Mouse (Mus musculus) ES-Bruce4 (cell line): ENCODE results near the gene Resp18.

Experiments
- CTCF ChIP-seq: IDR thresholded peaks from one replicate; pipeline ENCODE4 v1.8.1; 2011; ENCODE audit warnings: low read depth, low read length
- POLR2A ChIP-seq: IDR thresholded peaks from one replicate; pipeline ENCODE4 v1.8.1; 2011; ENCODE audit warnings: low read length; ENCODE audit not compliant: insufficient read depth

DNA sequence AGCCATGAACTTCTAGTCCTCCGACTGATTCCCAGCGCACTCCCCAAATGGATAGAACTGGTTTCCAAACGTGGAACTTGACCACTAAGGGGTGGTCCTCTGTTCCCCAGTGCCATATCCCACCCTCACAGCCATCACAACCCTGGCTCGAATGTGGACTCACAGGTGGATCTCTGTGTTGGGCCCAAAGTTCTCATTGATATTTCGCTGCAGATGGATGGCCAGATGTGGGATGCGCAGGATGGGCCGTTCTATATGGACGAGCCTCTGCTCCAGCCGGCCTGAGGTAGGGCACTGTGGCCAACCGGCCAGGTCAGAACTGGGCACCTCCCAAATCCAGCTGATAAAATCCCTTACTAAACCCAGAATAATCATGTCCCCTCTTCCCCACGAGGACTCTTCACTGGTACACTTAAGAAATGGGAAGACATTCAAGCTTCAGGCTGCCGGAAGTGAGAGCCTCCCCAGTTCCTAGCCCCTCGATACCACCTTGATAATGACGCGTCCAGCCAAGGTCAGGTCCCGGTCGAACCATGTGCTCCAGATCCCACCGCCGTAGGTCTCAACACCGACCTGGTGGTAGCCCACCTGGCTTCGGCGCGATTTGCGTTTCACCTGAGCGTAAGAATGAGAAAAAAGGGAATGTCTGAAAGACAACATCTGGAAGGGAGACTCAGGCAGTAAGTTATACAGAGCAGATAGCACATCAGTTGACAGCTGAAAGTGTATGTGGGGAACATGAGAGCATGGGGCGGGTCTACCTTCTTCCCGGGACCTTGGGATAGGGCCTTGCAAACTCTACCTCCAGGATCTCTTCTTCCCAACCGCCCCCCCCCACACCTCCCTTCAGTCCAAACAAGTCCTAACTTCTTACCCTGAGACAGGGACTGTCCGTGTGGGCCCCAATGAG, 37.5 kb upstream of the Resp18 start:
- TF ChIP-seq POLR2A = no peak
- no peak for TF ChIP-seq CTCF
